Mouse (Mus musculus): ENCODE measurements around the gene Nalcn. TPM values are rescaled to one million over a fixed set of nuclear protein-coding genes. Genes with fewer than 3 reads are reported as not detected.

Nalcn gene
- 0.01 TPM in 1 of 2 replicates, not detected in the other for polyA plus RNA-seq (2012; rRNA removed)

DNA sequence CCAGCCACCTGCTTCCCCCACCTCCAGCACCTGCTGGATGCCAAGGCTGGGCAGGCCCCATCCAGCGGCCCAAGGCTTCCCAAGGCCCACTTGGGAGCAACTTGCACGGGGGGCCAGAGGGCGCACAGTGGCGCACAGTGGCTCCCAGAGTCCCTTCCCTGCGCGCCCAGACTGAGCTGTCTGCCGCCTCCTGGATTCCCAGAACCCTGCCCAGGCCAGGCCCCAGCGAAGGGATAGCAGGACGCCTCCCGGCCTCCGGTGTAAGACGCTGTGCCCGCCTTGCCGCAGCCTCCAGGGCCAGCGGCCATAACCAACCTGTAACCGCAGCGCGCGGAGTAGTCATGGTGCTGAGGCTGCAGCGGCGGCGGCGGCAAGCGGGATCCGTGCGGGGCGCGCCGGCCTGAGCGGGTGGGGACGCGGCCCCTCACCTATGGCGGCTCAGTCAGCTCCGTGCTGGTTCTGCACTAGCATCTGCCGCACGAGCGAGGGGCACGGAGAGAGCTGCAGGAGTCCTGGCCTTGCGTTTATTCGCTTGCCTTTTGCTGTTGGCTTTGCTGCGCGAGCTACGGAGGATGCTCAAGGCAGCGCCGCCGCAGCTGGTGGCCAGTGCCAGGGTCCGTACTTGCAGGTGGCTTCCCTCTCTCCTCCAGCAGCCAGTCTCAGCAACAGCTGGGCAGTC is at the start of gene Nalcn:
Gene Nalcn (minus strand): TSS at position 644 of the 679 bp plus-strand sequence.

DNA sequence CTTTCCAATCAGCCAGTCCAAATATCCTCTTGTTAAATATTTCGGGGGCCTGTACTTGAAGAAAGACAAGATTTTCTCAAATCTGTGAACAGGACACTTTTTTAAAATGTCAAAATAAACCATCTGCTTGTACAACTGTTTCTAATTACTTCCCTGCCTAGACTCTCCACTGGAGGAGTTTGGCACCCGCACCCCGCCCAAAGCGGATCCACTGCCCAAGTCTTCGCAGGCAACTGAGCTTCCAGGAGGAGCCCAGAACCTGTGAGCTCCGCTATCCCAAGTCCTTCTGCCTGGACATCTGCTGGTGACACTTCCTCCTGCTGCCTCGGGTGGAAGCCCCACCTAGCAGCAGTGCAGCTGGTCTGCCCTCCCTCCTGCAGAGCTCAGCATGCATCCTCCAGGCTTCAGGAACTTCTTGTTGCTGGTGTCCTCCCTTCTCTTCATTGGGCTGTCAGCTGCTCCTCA is 33.0 kb upstream of the Nalcn start, which contains the start of gene Itgbl1:
Gene Itgbl1 (plus strand): TSS at position 51 of the 465 bp plus-strand sequence.

Other genes with a start within 250 kb of the Nalcn start
- gene Itgbl1, start 32.8 kb upstream of the Nalcn start, polyA plus RNA-seq (2012; rRNA removed): 0.01 and 0.03 TPM in 2 replicates